Mouse (Mus musculus): ENCODE data around the gene Kdelr3.

Gene Kdelr3

DNA sequence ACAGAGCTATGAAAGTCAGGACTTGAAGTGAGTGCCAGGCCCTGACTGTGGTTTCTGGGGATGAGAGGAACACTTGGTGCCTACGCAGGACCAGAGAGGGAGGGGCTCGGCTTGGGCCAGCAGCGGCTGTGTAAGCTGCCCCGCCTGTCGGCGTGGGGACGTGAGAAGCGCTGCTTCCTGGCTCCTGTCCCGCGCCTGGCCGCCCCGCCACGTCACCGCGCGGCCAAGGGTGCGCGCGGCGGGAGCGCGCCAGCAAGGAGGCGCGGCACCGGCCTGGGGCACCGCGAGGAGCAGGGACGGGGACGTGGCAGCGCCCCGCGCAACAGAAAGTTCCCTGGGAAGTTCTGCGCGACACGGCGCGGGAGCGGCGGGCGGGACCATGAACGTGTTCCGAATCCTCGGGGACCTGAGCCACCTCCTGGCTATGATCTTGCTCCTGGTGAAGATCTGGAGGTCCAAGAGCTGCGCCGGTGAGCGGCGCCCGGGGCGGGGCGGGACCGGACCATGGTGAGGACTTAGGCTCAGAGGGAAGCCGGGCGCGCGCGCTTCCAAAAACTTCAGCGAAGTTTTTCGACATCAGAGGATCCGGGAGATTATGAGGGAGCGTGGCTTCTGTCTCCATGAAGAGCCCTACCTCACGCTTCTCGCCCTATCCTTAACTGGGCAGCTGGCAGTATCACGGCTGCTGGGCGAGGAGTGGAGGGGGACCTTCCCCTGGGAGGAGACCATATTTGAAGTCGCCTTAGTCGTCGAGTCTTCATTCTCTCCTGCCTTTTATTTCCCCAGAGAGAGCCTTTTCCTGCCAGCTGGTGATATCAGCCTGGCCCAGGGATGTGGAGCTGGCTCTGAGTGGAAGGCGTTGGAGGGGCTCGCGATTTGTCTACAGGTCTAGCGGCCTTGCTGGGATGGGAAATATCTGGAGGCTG is at the start of gene Kdelr3:
TSS of gene Kdelr3 (plus strand) at position 241 of the 926 bp plus-strand sequence.
- DNase-seq (ENCODE audit: low spot score in 2 of 2), result peak in 1 of 2 experiments; percentile 33

DNA sequence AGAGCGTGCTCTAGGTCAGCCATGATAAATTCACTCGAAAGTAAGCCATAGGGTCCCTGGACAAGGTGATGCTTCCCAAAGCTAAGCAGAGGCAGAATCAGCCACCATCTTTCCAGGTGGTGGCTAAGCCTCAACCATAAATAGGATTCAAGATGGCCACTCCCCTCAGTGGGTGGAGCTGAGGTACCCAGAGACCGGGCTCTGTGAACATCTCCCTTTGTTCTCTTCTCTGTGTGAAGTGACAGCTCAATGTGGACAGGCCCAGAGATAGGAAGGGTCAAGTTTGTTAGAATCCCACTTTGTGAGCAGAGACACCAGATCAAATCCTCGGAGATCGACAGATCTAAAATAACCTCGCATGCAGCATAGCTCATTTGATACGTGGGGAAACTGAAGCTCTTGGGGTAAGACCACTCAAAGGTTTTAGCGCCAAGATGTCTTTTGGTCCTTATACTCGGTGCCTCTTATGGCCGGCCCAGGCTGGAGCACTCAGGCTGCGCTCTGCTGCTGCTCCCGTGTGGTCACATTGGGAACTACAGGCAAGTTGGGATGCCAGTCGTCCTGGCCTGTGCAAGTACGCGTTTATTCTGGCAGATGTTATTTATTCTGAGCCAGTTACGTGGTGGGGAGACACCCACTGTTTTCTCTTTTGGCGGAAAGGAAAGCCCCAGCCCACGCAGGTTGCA is 49.5 kb upstream of the Kdelr3 start:
- peak; percentile 67 to 87 for DNase-seq (ENCODE audit: low spot score in 2 of 2)

DNA sequence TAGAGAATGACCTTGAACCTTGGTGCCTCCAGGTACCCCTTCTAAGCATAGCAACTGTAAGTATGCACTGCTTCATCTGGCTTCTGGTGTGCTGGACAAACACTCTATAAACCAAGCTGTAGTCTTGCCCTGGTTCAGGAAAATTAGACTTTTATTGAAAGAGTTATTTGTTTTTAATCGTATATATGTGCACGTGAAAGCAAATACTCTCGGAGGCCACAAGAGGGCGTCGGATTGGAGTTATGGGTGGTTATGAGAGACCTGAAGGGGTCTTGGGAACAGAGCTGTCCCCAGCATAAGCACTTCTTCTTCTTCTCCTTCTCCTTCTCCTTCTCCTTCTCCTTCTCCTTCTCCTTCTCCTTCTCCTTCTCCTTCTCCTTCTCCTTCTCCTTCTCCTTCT is 46.6 kb upstream of the Kdelr3 start:
- no peak for DNase-seq (ENCODE audit: low spot score in 2 of 2)

DNA sequence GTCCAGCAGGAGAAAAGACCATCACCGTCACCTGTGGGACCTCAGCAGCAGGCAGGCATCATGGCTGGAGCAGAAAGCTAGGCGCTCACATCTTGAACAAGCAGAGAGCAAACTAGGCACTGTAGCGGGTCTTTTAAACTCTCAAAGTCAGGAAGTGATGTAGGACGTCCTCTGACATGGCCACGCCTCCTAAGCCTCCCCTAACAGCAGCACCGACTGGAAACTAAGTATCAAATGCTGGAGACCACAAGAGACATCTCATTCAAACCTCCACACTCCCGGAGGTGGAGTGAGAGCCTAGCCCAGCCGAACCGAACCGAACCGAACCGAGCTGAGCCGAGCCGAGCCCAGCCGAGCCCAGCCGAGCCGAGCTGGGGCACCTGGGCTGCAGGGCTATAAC is 45.6 kb upstream of the Kdelr3 start:
- DNase-seq (ENCODE audit: low spot score in 2 of 2), result no peak

DNA sequence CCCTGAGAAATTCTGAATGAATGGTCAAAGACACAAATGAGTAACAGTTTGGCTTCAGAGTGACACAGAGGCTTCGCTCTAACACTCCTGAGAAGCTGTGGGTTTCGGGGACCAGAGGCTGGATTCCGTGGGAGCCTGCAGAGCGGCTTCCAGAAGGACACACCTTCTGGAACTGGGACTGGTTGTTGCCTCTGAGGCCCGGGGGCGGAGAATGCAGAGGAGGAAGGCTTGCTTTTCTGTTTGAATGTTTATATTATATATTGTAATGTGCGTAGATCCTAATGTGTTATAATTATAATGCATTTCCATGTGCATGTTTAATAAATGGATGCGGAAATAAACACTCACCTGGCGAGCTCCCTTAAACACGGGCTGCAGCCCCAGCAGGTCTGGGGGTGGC is 45.1 kb upstream of the Kdelr3 start:
- DNase-seq (ENCODE audit: low spot score in 2 of 2), result no peak

DNA sequence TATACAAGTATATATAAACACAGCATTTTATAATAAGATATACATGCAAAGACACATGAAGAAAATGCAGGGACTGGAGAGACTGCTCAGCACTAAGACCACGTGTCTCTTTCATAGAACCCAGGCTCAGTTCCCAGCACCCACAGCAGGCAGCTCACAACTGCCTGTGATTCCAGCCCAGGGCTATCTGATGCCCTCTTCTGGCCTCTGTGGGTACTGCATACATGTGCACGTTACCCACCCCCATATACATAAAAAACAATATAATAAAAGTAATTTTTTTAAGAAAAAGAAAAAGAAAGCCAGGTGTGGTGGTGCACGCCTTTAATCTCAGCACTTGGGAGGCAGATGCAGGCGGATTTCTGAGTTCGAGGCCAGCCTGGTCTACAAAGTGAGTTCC is 43.2 kb upstream of the Kdelr3 start:
- DNase-seq (ENCODE audit: low spot score in 2 of 2), result peak in 1 of 2 experiments; percentile 38

DNA sequence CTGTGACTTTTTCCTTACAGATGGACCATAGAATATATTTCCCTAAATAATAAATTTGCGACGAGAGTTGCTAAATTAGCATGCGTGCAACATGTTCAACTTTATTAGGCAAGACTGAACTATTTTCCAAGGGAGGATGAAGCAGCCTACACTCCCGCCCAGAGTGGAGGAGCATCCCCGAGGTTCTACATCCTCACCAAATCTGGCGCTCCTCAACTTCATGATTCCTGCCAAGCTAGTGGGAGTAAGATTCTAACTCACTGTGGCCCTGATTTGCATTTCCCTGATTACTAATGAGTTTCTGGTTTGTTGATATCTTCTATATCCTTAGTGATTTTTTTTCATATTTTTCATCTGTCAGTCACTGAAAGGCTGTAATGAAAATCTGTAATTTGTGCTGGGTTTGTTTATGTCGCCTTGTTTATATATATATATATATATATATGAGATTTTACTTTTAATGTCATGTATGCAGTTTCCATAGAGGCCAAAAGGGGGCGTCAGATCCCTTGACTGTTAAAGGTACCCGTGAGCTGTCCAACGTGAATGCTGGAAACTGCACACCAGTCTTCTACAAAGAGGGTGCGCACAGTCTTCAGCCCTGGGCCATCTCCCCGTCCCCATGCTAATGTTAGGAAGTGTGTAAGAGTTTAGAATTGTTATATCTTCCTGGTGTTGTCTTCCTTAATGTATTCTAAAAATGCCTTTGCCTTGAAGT is 42.4 kb upstream of the Kdelr3 start:
- no peak for DNase-seq (ENCODE audit: low spot score in 2 of 2)

DNA sequence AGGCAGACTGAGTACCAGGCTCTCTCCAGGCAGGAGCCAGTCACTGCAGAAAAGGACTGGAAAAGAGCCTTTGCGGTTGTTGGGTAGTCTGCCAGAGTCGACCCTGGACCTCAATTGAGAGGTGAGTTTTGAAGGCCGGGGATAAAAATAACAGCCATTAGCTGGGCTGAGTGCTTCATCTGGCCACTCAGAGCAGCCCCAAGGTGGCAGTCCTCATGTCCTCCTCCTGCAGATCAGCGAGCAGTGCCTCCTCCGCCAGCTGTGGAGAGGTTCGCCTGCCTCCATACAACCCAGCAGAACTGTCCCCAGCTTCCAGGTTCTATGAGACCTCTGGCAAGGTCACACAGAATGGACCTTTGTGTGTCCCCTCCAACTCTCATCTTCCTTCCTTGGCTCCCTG is 39.0 kb upstream of the Kdelr3 start:
- DNase-seq (ENCODE audit: low spot score in 2 of 2), result no peak

DNA sequence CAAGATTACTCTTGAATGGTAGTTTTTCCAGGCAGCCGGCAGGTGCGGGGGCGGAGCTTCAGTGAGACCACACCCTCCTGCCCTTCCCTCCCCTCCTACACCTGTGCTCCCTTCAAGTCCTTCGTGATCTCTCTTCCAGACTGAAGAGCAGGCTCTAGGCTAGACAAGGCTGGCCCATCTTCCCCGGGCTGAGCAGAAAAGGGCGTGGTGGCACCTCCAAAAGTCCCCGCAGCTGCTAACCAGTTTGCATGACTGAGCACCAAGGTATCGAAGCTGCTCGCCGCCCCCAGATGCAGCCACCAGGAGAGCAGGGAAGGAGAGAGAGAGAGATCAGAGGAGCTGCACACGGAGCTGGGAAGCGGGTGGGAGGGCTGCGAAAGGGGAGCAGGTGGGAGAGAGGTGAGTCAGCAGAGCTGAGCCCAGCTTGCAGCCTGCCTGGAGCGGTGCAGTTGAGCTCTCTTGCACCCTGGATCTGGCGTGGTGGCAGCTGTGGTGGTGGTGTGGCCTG is 35.0 kb upstream of the Kdelr3 start:
- DNase-seq (ENCODE audit: low spot score in 2 of 2), result no peak

DNA sequence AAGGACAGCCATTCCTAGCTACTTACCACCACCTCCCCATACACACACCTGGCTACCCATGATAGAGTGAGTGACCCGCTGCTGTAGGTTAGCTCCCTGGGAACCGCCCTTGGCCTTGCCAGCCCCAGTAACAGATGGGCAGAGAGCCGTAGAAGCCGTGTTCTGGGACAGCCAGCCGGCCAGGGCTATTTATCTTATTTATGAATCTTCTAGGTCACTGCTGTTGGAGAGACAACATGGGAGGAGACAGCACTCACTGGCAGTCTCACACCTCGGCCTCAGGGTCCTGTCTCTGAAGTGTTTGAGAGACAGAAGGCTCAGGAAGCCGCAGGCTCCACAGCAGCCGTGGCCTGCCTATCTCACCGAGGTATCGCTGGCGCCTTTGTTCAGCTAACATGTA is 26.7 kb upstream of the Kdelr3 start:
- DNase-seq (ENCODE audit: low spot score in 2 of 2), result no peak

DNA sequence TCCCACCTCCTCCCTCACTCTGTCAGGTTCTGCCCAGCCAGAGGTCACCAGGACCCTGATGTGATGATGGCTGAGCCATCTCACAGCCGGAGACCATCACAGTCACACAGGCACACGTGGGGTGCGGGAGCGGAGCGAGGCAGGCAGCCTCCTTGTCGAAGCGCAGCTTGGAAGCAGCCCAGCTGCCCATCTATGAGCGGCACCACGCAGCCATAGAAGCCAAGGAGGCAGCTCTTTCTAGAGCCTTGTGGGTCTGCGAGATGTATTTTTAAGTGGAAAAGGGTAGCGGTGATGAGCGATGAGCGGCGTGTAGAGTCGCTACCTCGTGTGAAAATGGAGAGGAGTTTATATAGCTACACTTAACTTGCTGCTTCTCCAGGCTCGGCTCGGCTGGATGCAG is 22.7 kb upstream of the Kdelr3 start:
- no peak for DNase-seq (ENCODE audit: low spot score in 2 of 2)

DNA sequence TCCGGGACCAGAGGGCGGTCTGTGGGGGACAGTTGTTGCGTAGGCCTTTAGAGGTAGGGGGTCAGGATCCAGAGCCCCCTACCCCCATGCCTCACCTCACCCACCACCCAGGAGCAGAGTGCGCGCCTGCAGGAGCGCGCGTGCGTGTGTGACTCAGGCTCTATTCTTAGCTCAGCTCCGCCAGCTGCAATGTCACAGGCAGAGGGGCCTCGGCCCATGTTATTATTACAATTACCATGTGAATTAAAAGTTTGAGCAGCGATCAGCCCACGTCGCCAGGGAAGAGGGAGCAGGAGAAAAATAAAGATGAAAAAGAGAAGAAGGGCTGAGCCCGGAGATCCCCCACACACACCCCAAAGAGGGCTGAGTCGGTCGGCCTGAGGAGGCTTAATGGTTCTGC is 16.1 kb upstream of the Kdelr3 start:
- DNase-seq (ENCODE audit: low spot score in 2 of 2), result no peak

DNA sequence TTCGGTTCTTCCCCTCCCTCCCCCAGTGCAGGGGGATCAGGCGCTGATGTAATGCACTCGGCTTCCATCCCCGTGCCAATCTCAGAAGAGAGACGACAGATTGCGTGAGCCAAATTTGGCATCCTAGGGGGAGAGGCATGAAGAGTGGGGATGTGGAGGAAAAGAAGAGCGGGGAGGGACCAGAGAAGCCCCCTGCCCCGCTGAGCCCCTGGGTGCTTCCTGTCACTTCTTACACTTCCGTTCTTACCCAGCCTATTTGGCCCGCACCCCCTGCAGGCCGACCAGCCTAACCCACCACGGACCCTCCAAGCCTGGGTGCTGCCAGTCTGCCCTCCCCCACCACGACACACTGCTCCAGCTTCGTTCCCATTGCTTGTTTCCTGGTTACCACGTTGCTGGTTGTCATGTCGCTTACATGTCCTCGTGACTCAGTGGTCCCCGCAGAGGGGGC is 13.3 kb upstream of the Kdelr3 start:
- no peak for DNase-seq (ENCODE audit: low spot score in 2 of 2)

DNA sequence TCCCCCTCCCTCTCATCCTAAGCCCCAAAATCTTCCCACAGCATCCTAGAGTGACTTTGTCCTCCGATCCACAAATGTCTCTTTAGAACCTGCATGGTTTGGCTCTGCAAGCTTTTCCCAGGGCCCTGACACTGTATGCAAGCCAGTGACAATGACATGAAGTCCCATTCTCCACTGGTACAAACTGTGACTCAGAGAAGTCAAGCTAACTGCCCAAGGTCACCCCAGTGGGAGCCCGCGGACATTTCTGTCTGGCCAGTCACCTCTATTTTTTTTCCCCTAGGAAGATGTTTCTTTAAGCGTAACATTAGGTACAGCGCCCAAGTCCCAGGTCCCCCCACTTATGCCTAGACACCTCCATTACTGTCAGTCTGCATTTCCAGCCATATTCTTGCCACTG is 12.8 kb upstream of the Kdelr3 start:
- DNase-seq (ENCODE audit: low spot score in 2 of 2), result no peak

DNA sequence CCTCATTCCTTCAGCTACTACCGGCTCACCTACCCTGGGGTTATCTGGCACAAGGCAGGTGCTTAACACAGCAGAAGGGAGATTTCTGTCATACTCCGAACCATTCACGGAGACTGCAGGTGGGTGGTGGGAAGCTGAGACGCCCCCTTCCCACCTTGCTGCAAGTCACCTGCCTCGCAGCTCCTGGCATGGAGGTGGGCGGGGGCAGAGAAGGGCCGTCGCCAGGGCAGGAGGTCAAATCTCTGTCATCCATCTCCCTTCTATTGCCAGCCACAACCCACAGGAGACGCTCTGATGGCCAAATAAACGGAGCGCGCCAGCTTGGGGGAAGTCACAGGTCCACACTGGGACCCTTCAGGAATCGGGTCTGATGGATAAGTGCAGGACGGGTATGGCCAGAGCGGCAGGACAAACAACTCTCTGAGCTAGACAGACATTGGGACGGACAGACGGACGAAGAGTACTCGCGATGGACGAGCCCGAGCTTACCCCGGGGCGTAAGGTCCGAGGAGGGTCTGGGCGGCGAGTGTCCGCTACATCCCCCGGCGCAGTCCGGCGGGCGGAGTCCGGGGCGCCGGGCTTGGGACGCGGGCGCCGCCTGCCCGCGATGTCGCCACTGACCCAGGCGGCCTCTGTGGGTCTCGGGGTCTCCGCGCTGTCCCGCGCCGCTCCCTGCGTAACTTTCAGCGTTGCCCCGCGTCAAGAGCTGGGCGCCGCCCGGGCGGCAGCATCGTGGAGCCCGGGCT is 11.3 kb upstream of the Kdelr3 start, which contains the start of gene Kcnj4:
TSS of gene Kcnj4 (minus strand) at position 535 of the 746 bp plus-strand sequence.
- DNase-seq (ENCODE audit: low spot score in 2 of 2), result no peak

DNA sequence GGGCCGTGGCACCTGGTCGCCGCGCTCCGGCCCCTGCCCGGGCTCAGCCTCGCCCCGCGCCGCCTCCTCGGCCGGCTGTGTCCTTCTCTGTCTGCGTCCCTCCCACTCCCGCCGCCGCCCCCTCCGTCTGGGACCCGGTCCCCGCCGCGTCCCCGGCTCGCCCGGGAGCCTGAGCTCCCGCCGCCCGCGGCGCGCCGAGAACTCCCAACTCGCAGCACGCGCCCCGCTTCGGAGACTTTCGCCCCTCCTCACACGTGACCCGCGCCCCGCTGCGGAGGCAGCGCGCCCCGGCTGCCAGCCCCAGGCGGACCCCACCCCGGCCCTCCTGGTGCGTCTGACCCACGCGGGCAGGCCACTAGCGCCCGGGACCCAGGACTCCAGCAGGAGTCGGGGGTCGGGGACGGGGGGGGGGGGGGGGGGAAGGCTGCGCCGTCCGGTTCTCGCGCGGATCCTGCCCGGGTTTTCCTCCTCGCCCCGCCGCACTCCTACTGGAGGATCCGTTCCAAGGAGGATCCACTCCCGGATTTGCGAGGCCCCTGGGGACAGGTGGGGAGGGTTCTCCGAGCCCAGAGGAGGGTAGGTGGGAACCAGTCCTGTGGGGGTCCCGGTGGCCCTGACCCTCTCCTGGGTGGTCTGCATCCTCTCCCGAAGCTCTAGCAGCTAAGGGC is 10.5 kb upstream of the Kdelr3 start:
- DNase-seq (ENCODE audit: low spot score in 2 of 2), result peak in 1 of 2 experiments; percentile 40

DNA sequence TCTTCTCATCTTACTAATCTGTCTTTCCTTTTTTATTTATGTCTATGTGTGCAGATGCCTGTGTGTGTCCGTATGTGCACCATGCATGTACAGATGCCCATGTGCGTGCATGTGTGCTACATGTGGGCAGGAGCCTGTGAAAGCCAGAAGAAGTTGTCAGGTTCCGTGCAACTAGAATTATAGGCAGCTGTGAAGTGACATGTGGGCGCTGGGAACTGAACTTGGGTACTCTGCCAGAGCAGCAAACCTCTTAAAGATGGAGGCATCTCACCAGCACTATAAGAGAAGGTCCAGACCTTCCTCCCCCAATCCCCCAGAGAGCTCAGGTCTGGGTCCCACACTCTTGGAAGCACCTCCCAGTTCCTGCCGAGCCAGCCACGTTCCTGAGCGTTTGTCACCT is 9.8 kb upstream of the Kdelr3 start:
- no peak for DNase-seq (ENCODE audit: low spot score in 2 of 2)

DNA sequence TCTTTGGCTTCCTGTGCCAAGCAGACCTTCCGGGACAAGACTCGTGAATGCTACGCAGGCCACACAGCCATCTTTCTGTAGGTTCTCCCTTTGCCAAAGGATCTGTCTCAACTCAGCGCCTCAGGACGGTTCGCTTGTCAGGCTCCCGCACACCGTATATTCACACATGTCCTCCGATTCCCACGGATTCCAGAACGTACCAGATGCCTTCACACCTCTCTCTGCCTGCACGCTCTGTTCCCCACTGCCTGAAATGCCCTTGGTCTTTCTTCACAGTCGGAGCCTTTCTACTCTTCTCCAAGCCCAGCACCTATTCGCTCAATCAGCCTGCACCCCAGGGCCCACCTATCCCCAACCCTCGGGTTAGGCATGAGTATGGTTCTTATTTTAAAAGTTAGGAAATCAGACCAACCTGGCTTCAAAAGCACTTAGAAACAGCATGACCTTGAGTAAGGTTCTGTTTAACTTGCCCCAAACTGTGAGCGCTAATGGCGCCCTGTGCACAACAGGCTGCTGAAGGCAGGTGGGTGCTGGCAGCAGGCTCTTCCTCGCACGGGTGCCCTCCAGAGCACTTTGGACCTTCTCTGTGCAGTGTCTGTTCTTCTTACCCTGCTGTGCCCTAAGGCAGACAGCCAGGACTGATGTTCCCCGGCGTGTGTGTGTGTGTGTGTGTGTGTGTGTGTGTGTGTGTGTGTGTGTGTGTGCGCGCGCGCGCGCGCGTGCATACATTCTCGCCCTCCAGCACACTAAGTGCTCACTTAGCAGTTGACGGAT is 9.0 kb upstream of the Kdelr3 start:
- DNase-seq (ENCODE audit: low spot score in 2 of 2), result no peak

DNA sequence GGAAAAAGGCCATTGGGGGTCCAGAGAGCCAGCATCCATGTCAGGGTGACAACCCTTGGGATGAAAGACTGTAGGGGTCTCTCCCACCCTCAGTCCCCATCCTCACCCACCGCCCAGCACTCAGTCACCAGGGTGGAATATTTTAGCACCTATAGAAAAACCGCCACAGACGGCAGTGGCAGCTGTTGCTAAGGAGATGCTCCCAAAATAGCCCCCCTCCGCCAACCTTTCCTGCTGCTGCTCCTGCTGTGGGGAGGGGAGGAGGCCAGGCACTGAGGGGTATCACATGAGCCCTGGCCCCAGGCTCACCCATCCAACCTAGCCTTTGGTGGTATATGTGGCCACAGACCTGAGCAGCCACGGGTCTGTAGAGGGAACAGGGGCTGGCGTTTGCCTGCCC is 6.2 kb upstream of the Kdelr3 start:
- no peak for DNase-seq (ENCODE audit: low spot score in 2 of 2)

DNA sequence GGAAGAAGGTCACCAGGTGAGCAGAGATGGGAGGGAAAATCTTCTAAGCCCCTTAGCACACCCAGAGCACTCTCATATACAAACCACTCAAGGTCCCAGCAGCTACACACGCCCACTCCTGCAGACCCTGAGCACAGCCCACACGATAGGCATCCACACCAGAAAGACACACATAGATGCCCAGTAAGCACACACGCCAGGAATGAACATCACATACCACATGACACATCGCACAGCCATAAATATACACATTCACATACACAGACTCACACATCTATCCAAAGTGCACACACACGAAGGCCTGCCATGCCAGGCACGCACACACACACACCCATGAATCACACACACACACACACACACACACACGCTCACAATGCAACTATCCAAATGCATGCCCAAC is 5.8 kb upstream of the Kdelr3 start:
- DNase-seq (ENCODE audit: low spot score in 2 of 2), result no peak
